ENCODE assay signal across 14 mouse cellular contexts in the genomic region with DNA sequence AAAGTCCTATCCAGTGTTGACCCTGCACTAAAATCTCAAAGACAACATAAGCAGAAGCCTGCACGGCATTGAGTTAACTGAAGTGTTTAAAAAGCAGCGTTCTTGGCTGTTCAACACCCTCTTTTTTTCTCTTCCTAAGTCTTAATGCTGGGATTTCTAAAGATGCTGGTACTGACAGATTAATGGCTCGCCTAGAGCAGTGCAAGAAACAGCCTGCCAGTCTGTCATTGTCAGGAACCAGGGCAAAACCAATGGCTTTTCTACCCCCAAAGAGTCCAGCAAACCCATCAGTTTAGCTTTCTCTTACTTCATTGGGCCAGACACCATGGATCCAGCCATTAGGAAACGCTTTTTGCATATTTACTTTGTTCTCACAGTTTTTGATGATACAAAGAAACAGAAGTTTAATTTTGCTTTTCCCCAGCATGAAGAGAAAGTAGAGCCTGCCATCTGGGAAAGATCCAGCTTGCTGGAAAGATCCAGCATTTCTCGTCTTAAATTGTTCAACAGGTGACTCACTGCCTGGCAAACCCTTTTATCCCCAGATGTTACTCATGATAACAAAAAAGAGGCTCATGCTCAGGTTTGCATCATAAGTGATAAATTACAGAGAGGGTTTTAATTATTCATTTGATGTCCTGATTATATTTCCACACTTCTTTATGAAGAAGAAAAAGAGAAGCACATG.
DNase-seq lines count a peak whose midpoint lies in the region; ATAC-seq and TF ChIP-seq lines count a peak whose summit lies in the region.
"Had no signal": no experiment of that assay in that cellular context is flagged by ENCODE, and none has a peak within 500 bp of the region (broad histone marks: within the 10 kb centered on the region; RNA-seq: fewer than 3 reads in every experiment).

No protein-coding gene starts in this region.

- 45% methylated on average over 5 of the region's 5 CpGs for WGBS in stomach, postnatal 0 days
- 76% methylated on average over 5 of the region's 5 CpGs for WGBS in heart, adult 2 months

- H3K27me3 ChIP-seq in stomach, postnatal 0 days (ENCODE audit: control insufficient read depth, insufficient read depth, low read length): no peaks in the 10 kb centered on the region
- no peaks in the 10 kb centered on the region for H3K27me3 ChIP-seq in heart, adult 2 months (ENCODE audit: control insufficient read depth, insufficient read depth, low read length)
- H3K27me3 ChIP-seq: midbrain, embryonic 15.5 days; neural tube, embryonic 12.5 days had no signal

- intact Hi-C loops in heart, adult 2 months (cut with DNase I): no loop called here

- DNase-seq in adrenal gland, postnatal 14 days: peak; percentile 9
- DNase-seq in adrenal gland, adult 18-20 months (ENCODE audit: low spot score in 2 of 2): no peak
- DNase-seq in ovary, postnatal 14 days (ENCODE audit: low spot score): peak; percentile 2
- no peak for DNase-seq in ovary, postnatal 10 days (ENCODE audit: low spot score)
- DNase-seq in gastrocnemius, postnatal 10 days: peak; percentile 11
- DNase-seq in stomach, postnatal 0 days (ENCODE audit: low spot score): no peak
- DNase-seq in lung, postnatal 10 days: no peak
- DNase-seq in heart, adult 2 months: no peak
- DNase-seq: kidney, adult 2 months; lung, postnatal 4 days had no signal

- peak; percentile 32; the same call in 1 of the 2 replicates for ATAC-seq in stomach, postnatal 0 days (ENCODE audit: low FRiP score, low TSS enrichment)
- ATAC-seq: activated CD4-positive, CD25-positive, alpha-beta regulatory T cell, adult 4 months; midbrain, embryonic 15.5 days had no signal

- TF ChIP-seq CTCF in stomach, postnatal 0 days (IDR thresholded peaks at IDR 0.05; ENCODE audit: low read depth): no peak
- no peak for TF ChIP-seq CTCF in heart, adult 2 months (IDR thresholded peaks at IDR 0.05)

- TF ChIP-seq EP300 in stomach, postnatal 0 days (optimal IDR thresholded peaks at IDR 0.05): no peak
- no peak for TF ChIP-seq EP300 in heart, adult 2 months (IDR thresholded peaks at IDR 0.05; ENCODE audit: insufficient read depth, low read depth, low read length)

- no peaks in the 10 kb centered on the region for H3K4me1 ChIP-seq in stomach, postnatal 0 days (replicated peaks; ENCODE audit: control insufficient read depth, insufficient read depth)
- no peaks in the 10 kb centered on the region for H3K4me1 ChIP-seq in heart, adult 2 months (ENCODE audit: control insufficient read depth, insufficient read depth, low read length)
- H3K4me1 ChIP-seq: midbrain, embryonic 15.5 days; neural tube, embryonic 12.5 days had no signal

- no peaks in the 10 kb centered on the region for H3K9me3 ChIP-seq in stomach, postnatal 0 days (ENCODE audit: control insufficient read depth, low read length)
- H3K9me3 ChIP-seq: midbrain, embryonic 15.5 days; neural tube, embryonic 12.5 days had no signal

- no peak overlapping the region; the same call in 1 of the 2 replicates for H3K27ac ChIP-seq in stomach, postnatal 0 days (replicated peaks)
- H3K27ac ChIP-seq in heart, adult 2 months: no peak overlapping the region
- H3K27ac ChIP-seq: midbrain, embryonic 15.5 days; neural tube, embryonic 12.5 days had no signal

- no peak overlapping the region for H3K4me2 ChIP-seq in stomach, postnatal 0 days (replicated peaks; ENCODE audit: low read depth)
- H3K4me2 ChIP-seq: midbrain, embryonic 15.5 days; neural tube, embryonic 12.5 days had no signal

- H3K79me2 ChIP-seq in heart, adult 2 months (replicated peaks; ENCODE audit: control insufficient read depth, insufficient read depth, low read length): no peaks in the 10 kb centered on the region

- H3K4me3 ChIP-seq in stomach, postnatal 0 days (ENCODE audit: low read depth, low read length): no peak overlapping the region
- no peak overlapping the region for H3K4me3 ChIP-seq in heart, adult 2 months
- H3K4me3 ChIP-seq: erythroblast, embryonic 14.5 days; midbrain, embryonic 15.5 days; neural tube, embryonic 12.5 days had no signal

- H3K9ac ChIP-seq in stomach, postnatal 0 days (ENCODE audit: low read length): no peak overlapping the region
- no peak overlapping the region for H3K9ac ChIP-seq in heart, adult 2 months (ENCODE audit: low read depth, low read length)
- H3K9ac ChIP-seq: midbrain, embryonic 15.5 days; neural tube, embryonic 12.5 days had no signal

- H3K36me3 ChIP-seq in stomach, postnatal 0 days (ENCODE audit: control insufficient read depth, insufficient read depth, low read length): no peaks in the 10 kb centered on the region
- no peaks in the 10 kb centered on the region for H3K36me3 ChIP-seq in heart, adult 2 months (ENCODE audit: control insufficient read depth, insufficient read depth, low read length)
- H3K36me3 ChIP-seq: midbrain, embryonic 15.5 days; neural tube, embryonic 12.5 days had no signal

- TF ChIP-seq POLR2A in heart, adult 2 months (IDR thresholded peaks at IDR 0.05; ENCODE audit: insufficient read depth, low read depth, low read length): no peak

Comparison
In these comparisons a context has a peak if more than half of its experiments do, and no peak if none do; other contexts are left out.
1. DNase-seq: peak in adrenal gland, postnatal 14 days (single experiment), ovary, postnatal 14 days (single experiment) and gastrocnemius, postnatal 10 days (single experiment); none in adrenal gland, adult 18-20 months (0 of 2), ovary, postnatal 10 days (single experiment), stomach, postnatal 0 days (single experiment), lung, postnatal 10 days (single experiment) and heart, adult 2 months (0 of 2).